Mouse (Mus musculus) kidney, embryonic 15.5 days (tissue): ENCODE data around the gene Tmem140. TPM values are rescaled to one million over a fixed set of nuclear protein-coding genes. Genes with fewer than 3 reads are reported as not detected.
A peak's percentile ranks its signal among the peaks of the same experiment; 100 is the strongest.

Source experiments
- ATAC-seq: fragments of 200-750 bp; cut with Nextera tagmentation; replicated peaks from 2 replicates; pipeline ENCODE4 v1.8.0; 2017; ENCODE audit warnings: moderate TSS enrichment; ENCODE audit not compliant: low FRiP score
- H3K27ac ChIP-seq: fragments of 300-500 bp; sonication (generic); 2 replicates; pipeline ENCODE4 v1.5.1; 2015; ENCODE audit warnings: mild to moderate bottlenecking, inconsistent platforms
- H3K27me3 ChIP-seq: fragments of 300-500 bp; sonication (generic); 2 replicates; pipeline ENCODE4 v1.6.1; 2015; ENCODE audit warnings: inconsistent platforms
- H3K36me3 ChIP-seq: fragments of 300-500 bp; sonication (generic); 2 replicates; pipeline ENCODE4 v1.6.1; 2015; ENCODE audit warnings: inconsistent platforms
- H3K4me1 ChIP-seq: fragments of 300-500 bp; sonication (generic); 2 replicates; pipeline ENCODE4 v1.6.1; 2015; ENCODE audit warnings: inconsistent platforms
- H3K4me2 ChIP-seq: fragments of 300-500 bp; sonication (generic); 2 replicates; pipeline ENCODE4 v1.6.1; 2015; ENCODE audit warnings: moderate library complexity, mild to moderate bottlenecking, inconsistent platforms
- H3K4me3 ChIP-seq: fragments of 300-500 bp; sonication (generic); replicated peaks from 2 replicates; pipeline ENCODE4 v1.5.1; 2015; ENCODE audit warnings: mild to moderate bottlenecking, inconsistent platforms
- H3K9ac ChIP-seq: fragments of 300-500 bp; sonication (generic); 2 replicates; pipeline ENCODE4 v1.6.1; 2015; ENCODE audit warnings: mild to moderate bottlenecking, inconsistent platforms
- H3K9me3 ChIP-seq: fragments of 300-500 bp; sonication (generic); replicated peaks from 2 replicates; pipeline ENCODE4 v1.6.1; 2016; ENCODE audit warnings: inconsistent platforms
- WGBS: fragments of 180-500 bp; shearing (Covaris S2); methylation state at CpG from one replicate; pipeline ENCODE4 v1.1.7; 2015; ENCODE audit warnings: mixed read lengths; 5-methylcytosine and 5-hydroxymethylcytosine counted together
- polyA plus RNA-seq: library from polyadenylated mRNA; unstranded; fragments of >200 nt; fragmentation: Nextera tagmentation; extraction: Ambion mirVana; gene quantifications from 2 replicates; pipeline ENCODE4 v1.2.1, GENCODE M21; 2015

Gene Tmem140
- polyA plus RNA-seq, 1 experiment from 2014 or later = 2.3 TPM

DNA sequence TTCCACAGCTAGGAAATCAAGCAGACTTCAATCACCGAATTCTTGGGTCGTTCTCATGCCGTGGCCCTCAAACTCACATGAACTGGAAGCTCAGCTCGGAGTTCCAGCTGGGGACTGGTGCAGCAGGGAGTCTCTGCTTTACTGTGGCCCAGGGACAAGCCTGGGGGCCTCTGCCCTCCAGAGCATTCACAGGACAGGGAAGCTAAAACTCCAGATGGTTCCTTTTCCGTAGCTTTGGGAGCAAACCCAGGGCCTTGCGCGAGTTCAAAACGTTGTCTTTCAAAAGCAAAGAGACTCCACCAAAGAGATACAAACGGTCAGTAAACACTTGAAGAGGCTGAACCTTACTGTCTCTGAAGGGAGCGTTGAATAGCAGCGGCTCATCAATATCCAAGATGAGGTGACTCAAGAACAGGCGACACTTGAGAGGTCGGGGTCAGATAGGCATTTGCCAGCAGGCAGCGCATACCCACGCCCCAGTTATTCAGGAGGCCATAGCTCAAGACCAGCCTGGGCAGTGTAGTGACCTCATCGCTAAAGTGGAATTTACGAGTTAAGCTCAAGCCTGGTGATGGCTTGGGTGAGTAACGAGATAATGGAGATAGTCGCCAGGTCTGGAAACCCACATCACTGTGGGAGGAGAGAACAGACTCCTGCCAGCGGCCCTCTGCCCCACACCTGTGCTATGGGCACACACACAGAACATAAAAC lies 5.7 kb downstream of the Tmem140 start:
- H3K9ac ChIP-seq = no peak overlapping the region
- no peak overlapping the region for H3K4me2 ChIP-seq
- H3K9me3 ChIP-seq = no peaks in the 10 kb centered on the region
- H3K4me3 ChIP-seq = no peak overlapping the region
- H3K4me1 ChIP-seq = peaks cover 26% of the 10 kb centered on the region
- H3K36me3 ChIP-seq = no peaks in the 10 kb centered on the region
- 81% methylated on average over 20 of the region's 20 CpGs for WGBS
- H3K27me3 ChIP-seq = no peaks in the 10 kb centered on the region
- no peak for ATAC-seq
- H3K27ac ChIP-seq = peak overlapping the region; percentile 9; the same call in 1 of the 2 replicates

DNA sequence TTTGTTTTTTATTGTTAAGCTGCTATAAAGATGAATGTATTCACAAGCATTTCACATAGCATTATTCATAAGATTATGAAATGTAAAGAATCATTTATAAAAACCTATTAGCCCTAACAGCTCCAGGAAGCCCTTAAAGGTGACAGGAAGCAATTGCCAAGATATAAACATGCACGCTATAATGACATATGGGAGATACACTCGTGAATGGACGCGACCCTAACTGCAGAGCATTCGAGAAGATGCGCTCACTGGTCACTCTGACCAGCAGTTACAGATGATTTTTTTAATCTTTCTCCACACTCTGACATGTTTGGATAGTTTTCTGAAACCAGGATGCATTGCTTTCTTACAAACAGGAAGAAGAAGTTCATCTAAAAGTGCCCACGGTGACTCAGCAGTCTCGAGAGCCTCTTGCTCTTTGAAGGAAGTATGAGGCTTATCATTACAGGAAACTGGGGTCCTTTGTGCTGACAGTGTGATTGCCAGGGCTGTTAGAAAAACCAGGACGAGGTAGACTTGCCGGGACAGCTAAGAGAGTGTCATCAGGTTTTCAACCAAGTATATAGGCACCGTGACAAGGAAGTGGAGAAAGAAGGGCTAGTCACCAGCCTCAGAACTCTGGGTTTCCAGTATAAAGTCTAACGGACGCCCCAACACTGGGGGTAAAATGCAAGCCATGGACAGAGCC lies 6.4 kb downstream of the Tmem140 start:
- no peaks in the 10 kb centered on the region for H3K27me3 ChIP-seq
- 69% methylated on average over 13 of the region's 13 CpGs for WGBS
- H3K4me1 ChIP-seq = peaks cover 33% of the 10 kb centered on the region
- peak overlapping the region; percentile 9; the same call in 1 of the 2 replicates for H3K27ac ChIP-seq
- no peak overlapping the region for H3K4me3 ChIP-seq
- no peak overlapping the region for H3K4me2 ChIP-seq
- 0 out of 2 replicates have a peak, but pooled peaks cover 1% of the 10 kb centered on the region for H3K36me3 ChIP-seq
- ATAC-seq = no peak
- no peak overlapping the region for H3K9ac ChIP-seq
- H3K9me3 ChIP-seq = no peaks in the 10 kb centered on the region

DNA sequence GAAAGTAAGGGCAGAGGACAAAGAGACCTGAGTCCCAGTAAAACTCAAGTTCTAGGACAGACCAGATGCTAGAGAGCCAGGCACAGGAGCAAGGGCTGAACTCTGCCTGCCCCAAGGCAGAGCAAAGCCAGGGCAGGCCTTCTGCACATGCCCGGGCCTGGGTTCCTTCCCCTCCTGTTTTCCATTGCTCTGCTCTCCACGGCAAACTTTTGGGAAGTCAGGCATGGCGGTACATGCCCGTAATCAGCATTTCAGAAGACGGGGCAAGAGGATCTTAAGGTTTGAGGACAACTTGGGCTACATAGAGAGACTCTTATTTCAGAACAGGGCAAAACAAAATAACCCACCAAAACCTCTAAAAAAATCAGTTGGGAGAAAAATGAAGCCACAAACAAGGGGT lies 7.2 kb downstream of the Tmem140 start:
- Histone ChIP-seq H3K27ac (no peak overlapping the region; the same call in 1 of the 2 replicates), H3K4me2 (no peak overlapping the region), H3K36me3 (0 out of 2 replicates have a peak, but pooled peaks cover 3% of the 10 kb centered on the region), H3K9ac (no peak overlapping the region), H3K9me3 (no peaks in the 10 kb centered on the region), H3K4me1 (peaks cover 39% of the 10 kb centered on the region), H3K27me3 (no peaks in the 10 kb centered on the region), H3K4me3 (no peak overlapping the region)
- ATAC-seq = no peak
- 85% methylated on average over 5 of the region's 5 CpGs for WGBS

DNA sequence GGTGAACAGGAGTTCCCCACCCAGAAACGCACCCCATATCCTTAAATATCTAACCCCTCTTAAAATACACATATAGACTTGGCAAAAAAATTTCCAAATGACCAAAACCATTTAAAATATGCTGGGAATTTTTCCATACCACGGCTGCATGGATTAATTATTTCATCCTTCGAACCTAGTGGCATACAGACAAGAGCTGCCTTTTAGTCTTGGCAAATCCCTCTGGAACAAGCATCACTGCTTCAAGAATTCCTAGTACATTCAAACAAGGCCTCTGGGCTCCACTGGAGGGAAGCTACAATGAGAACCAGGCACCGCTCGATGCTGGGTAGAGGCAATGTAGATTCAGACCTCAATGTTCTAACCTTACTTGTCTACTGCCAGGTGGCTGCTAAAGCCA lies 7.8 kb downstream of the Tmem140 start:
- Histone ChIP-seq H3K36me3 (0 out of 2 replicates have a peak, but pooled peaks cover 3% of the 10 kb centered on the region), H3K27me3 (no peaks in the 10 kb centered on the region), H3K9ac (no peak overlapping the region), H3K4me1 (peaks cover 37% of the 10 kb centered on the region), H3K9me3 (no peaks in the 10 kb centered on the region), H3K4me3 (no peak overlapping the region), H3K27ac (no peak overlapping the region), H3K4me2 (no peak overlapping the region)
- 84% methylated on average over 5 of the region's 5 CpGs for WGBS
- no peak for ATAC-seq

DNA sequence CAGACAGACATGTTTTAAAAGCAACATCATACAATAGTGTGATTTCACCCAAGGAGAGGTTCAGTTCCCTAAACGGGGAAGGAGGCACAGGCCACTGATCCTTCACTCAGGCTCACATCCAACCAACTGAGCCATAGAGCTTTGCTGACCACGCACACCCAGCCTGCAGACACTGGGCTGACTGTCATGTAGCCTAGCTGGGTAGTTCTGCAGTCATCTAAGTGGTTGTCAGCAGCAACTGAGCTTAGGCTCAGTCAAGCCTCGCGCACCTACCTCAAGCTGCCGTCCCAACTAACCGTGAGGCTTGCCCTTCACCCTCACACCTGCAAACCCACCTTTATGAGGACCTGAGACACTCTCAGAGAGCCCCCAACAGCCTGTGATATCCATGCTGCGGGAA lies 9.0 kb downstream of the Tmem140 start:
- Histone ChIP-seq H3K9ac (no peak overlapping the region), H3K36me3 (0 out of 2 replicates have a peak, but pooled peaks cover 3% of the 10 kb centered on the region), H3K27ac (no peak overlapping the region), H3K9me3 (no peaks in the 10 kb centered on the region), H3K4me1 (peaks cover 40% of the 10 kb centered on the region), H3K4me3 (no peak overlapping the region), H3K27me3 (no peaks in the 10 kb centered on the region), H3K4me2 (no peak overlapping the region)
- WGBS = 90% methylated on average over 7 of the region's 7 CpGs
- ATAC-seq = no peak

DNA sequence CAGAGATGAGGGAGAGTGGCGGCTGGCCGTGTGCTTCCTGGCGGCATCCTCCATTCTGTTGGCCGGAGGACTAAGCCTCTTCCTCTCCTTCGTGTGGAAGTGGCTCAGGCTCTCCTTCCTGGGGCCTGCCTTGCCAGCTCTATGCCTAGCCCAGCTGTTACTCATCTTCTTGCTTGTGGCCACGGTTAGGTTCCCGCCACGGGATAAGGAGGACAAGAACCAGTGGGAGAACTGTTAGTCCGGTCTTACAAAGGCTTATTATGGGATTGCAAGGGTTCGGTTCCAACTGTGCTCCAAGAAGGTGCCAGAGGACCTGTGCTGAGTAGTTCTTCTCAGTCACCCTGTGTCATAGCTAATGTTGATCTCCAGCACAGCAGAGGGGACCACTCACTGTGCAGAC lies 9.9 kb downstream of the Tmem140 start:
- no peak for ATAC-seq
- Histone ChIP-seq H3K4me3 (no peak overlapping the region), H3K9me3 (no peaks in the 10 kb centered on the region), H3K36me3 (0 out of 2 replicates have a peak, but pooled peaks cover 3% of the 10 kb centered on the region), H3K27me3 (no peaks in the 10 kb centered on the region), H3K4me1 (peaks cover 41% of the 10 kb centered on the region), H3K9ac (no peak overlapping the region), H3K4me2 (no peak overlapping the region), H3K27ac (no peak overlapping the region)
- WGBS = 86% methylated on average over 10 of the region's 10 CpGs

DNA sequence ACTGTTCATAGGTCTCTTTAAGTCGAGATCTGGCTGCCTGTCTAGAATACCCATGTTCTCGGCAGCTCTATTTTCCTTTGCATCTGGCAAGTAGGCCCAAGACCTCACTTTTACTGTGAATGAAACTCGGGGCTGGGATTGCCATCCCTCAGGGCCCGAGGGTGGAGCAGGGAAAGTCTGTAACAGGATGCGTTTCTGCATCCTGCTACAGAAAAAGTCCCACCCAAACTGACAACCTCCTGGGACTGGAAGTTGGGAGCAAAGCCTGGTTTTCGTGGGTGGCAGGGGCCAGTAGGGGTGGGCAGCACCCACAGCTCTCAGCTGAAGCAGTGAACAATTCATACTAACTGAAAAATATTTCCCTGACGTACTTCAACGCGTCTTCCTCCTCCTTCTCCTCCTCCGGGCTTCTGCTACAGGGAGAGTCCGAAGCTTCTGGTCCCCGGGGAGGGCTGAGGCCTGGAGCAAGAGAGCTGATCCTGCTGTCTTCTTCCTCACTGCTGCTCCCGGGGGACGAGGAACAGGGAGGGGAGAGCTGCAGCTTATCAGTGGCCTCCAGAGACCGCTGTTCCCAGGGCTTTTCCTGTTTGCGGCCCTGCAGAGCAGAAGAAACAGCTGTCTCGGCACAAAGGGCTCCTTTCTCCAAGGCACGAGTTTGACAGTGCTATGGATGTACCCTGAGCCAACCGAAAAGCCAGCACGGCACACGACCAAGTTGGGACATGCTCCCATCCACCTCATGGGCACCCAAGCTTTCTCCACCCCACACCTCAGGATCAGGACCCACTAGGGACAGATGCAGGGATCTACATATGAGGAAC lies 11.4 kb downstream of the Tmem140 start:
- Histone ChIP-seq H3K27me3 (no peaks in the 10 kb centered on the region), H3K4me3 (no peak overlapping the region), H3K9ac (0 out of 2 replicates have a peak overlapping the region, but pooled peaks have one; percentile 10), H3K4me1 (peaks cover 47% of the 10 kb centered on the region), H3K4me2 (peak overlapping the region; percentile 14; the same call in 1 of the 2 replicates), H3K36me3 (peaks cover 6% of the 10 kb centered on the region; the same call in 1 of the 2 replicates), H3K27ac (peak overlapping the region; percentile 80), H3K9me3 (no peaks in the 10 kb centered on the region)
- WGBS = 60% methylated on average over 21 of the region's 21 CpGs
- no peak for ATAC-seq

DNA sequence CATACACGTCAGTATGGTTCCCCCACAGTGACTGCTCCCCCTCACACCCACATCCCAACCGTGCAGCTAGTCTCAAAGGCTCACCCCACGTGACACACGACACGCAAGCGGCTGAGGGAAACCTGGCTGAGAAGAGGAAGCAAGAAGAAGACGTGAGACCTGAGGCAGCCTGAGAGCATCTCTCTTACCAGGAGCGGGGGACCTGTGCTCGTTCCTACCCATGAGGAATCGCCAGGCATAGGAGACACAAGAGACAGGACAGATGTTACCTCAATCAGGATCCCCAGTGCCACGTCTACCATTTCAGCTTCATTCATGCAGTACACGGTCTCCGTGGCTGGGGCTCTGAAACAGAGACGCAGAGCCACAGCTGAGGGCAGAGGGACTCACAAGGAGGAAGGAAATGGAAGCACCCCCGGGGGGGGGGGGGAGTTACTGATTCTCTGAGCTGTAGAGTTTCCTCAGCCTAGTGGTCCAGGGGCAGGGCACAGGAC lies 12.4 kb downstream of the Tmem140 start:
- Histone ChIP-seq H3K9ac (no peak overlapping the region), H3K27me3 (no peaks in the 10 kb centered on the region), H3K27ac (peak overlapping the region; percentile 80), H3K4me2 (no peak overlapping the region), H3K36me3 (peaks cover 14% of the 10 kb centered on the region; the same call in 1 of the 2 replicates), H3K4me1 (peaks cover 47% of the 10 kb centered on the region), H3K9me3 (no peaks in the 10 kb centered on the region), H3K4me3 (no peak overlapping the region)
- WGBS = 78% methylated on average over 15 of the region's 15 CpGs
- ATAC-seq = no peak

DNA sequence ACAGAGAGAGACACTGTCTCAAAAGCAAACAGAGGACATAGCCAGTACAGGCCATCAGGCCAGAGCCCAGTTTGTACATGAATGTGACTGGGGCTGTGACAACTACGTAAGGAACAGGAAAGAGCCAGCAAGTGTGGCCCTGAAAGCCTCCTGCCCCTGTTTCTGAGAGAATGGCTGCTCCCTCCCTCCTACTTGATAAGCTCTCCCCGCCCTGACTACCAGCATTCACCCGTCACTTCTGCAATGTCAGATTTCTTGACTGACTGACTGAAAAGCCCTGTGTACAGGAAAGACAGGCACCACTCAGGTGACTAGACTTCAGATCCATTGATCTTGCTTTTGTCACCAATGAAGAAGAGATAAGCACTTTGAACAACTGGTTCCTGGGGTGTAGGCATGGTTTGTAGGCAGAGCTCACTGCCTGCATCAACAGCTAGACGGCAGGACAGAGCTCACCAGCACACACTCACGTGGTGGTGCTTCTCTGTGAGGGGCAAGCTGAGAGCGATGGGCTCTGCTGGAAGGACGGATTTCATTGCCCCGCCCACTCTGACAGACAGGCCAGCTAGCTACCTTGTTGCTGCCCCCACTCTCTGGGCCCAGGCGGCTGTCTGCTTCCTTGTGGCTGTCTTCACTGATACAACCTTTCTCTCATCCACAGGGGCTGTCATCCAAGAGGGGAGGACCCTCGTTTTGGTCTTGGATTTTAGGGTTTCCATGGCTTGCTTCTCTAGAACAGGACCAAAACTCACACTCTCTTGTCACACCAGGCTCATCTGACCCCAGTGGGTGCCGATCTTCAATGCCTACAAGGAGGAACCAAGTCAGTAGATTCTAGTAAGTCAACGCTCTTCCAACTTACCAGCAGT lies 13.3 kb downstream of the Tmem140 start:
- Histone ChIP-seq H3K4me1 (peaks cover 42% of the 10 kb centered on the region), H3K4me3 (no peak overlapping the region), H3K27me3 (no peaks in the 10 kb centered on the region), H3K9me3 (no peaks in the 10 kb centered on the region), H3K36me3 (peaks cover 22% of the 10 kb centered on the region), H3K4me2 (peak overlapping the region; percentile 70), H3K27ac (peak overlapping the region; percentile 97; the same call in 1 of the 2 replicates), H3K9ac (0 out of 2 replicates have a peak overlapping the region, but pooled peaks have one; percentile 96)
- ATAC-seq = no peak
- 66% methylated on average over 12 of the region's 12 CpGs for WGBS

DNA sequence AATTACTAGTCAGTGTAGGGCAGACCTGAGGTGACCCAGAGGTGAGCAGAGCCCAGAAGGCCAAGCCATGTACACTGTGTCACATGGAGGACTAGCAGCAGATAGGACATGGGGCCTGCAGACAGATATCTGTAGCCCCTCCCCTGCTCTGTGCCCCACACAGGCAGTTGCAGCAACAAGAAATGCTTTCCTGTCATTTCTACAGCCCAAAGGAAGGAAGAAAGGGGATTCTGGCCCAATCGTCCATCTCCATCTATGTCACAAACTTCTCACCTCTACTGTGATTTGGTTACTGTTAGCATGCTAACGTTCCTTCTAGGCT lies 13.8 kb downstream of the Tmem140 start:
- peaks cover 23% of the 10 kb centered on the region for H3K36me3 ChIP-seq
- WGBS = 25% methylated on average over 2 of the region's 2 CpGs
- H3K4me3 ChIP-seq = peak overlapping the region; percentile 83
- H3K4me2 ChIP-seq = peak overlapping the region; percentile 70
- H3K4me1 ChIP-seq = peaks cover 42% of the 10 kb centered on the region
- H3K27me3 ChIP-seq = no peaks in the 10 kb centered on the region
- peak overlapping the region; percentile 97; the same call in 1 of the 2 replicates for H3K27ac ChIP-seq
- no peaks in the 10 kb centered on the region for H3K9me3 ChIP-seq
- H3K9ac ChIP-seq = peak overlapping the region; percentile 96
- no peak for ATAC-seq
